Mouse (Mus musculus): ENCODE measurements around the gene Epha3. TPM values are rescaled to one million over a fixed set of nuclear protein-coding genes. Genes with fewer than 3 reads are reported as not detected.

Epha3 gene
- 1 to 10 TPM in 1 of 2 experiments, under 1 TPM in 1; 0.96 to 1.1 TPM for total RNA-seq (2021)
- long read RNA-seq, experiment 1, full-length matches to known transcripts = 1 of 1 reads
- long read RNA-seq, experiment 1, partial matches to known transcripts = 0 of 1 reads
- long read RNA-seq, experiment 1, other reads (novel, unspliced or antisense) = 0 of 1 reads
- long read RNA-seq, experiment 2 = 0 reads

GRCm38 (mm10) chr16:63863913-63864330 is at the start of gene Epha3:
TSS of gene Epha3 (minus strand) at chr16:63864175.
- DNase-seq = peak; percentile 65 to 67
- intact Hi-C loops (cut with DNase I) = loop anchor here (10.0 kb wide), 1 partner anchor 919 kb away; no protein-coding TSS in a partner anchor

- intact Hi-C loops (cut with DNase I) = no loop called here
- no peak for DNase-seq
Measured at GRCm38 (mm10) chr16:63903425-63903824, 39.5 kb upstream of the Epha3 start.

GRCm38 (mm10) chr16:63881190-63881589 is 17.2 kb upstream of the Epha3 start:
- DNase-seq = no peak
- intact Hi-C loops (cut with DNase I) = no loop called here

- peak; percentile 25 to 57 for DNase-seq
- intact Hi-C loops (cut with DNase I) = loop anchor here (5.0 kb wide), 1 partner anchor 875 kb away; no protein-coding TSS in a partner anchor
Measured at GRCm38 (mm10) chr16:63872313-63872712, 8.3 kb upstream of the Epha3 start.

- no peak for DNase-seq
- intact Hi-C loops (cut with DNase I) = loop anchor here (10.0 kb wide), 1 partner anchor 920 kb away; no protein-coding TSS in a partner anchor
Measured at GRCm38 (mm10) chr16:63864463-63864976, 545 bp upstream of the Epha3 start.

- intact Hi-C loops (cut with DNase I) = loop anchor here (10.0 kb wide), 1 partner anchor 918 kb away; no protein-coding TSS in a partner anchor
- DNase-seq = no peak
Measured at GRCm38 (mm10) chr16:63863181-63863580, 794 bp downstream of the Epha3 start.

GRCm38 (mm10) chr16:63857561-63857960 is 6.4 kb downstream of the Epha3 start:
- DNase-seq = peak in 1 of 2 experiments; percentile 4
- intact Hi-C loops (cut with DNase I) = loop anchor here (5.0 kb wide), 1 partner anchor 865 kb away; no protein-coding TSS in a partner anchor

GRCm38 (mm10) chr16:63856658-63857552 is 7.1 kb downstream of the Epha3 start:
- intact Hi-C loops (cut with DNase I) = loop anchor here (5.0 kb wide), 1 partner anchor 865 kb away; no protein-coding TSS in a partner anchor
- DNase-seq = peak; percentile 72 to 73

- intact Hi-C loops (cut with DNase I) = no loop called here
Measured at GRCm38 (mm10) chr16:63850297-63850696, 13.7 kb downstream of the Epha3 start.

GRCm38 (mm10) chr16:63842911-63843310 is 21.1 kb downstream of the Epha3 start:
- intact Hi-C loops (cut with DNase I) = no loop called here
- DNase-seq = no peak

More at GRCm38 (mm10) chr16:63850297-63850696, 13.7 kb downstream of the Epha3 start:
- no peak for DNase-seq

- intact Hi-C loops (cut with DNase I) = no loop called here
- DNase-seq = no peak
Measured at GRCm38 (mm10) chr16:63837466-63837865, 26.5 kb downstream of the Epha3 start.

- intact Hi-C loops (cut with DNase I) = no loop called here
- DNase-seq = no peak
Measured at GRCm38 (mm10) chr16:63821164-63821563, 42.8 kb downstream of the Epha3 start.

- intact Hi-C loops (cut with DNase I) = no loop called here
- DNase-seq = no peak
Measured at GRCm38 (mm10) chr16:63817606-63818005, 46.4 kb downstream of the Epha3 start.

GRCm38 (mm10) chr16:63816672-63817071 is 47.3 kb downstream of the Epha3 start:
- intact Hi-C loops (cut with DNase I) = no loop called here
- peak in 1 of 2 experiments; percentile 14 for DNase-seq

GRCm38 (mm10) chr16:63809871-63810270 is 54.1 kb downstream of the Epha3 start:
- intact Hi-C loops (cut with DNase I) = no loop called here
- DNase-seq = no peak

GRCm38 (mm10) chr16:63808991-63809390 is 55.0 kb downstream of the Epha3 start:
- intact Hi-C loops (cut with DNase I) = no loop called here
- DNase-seq = no peak

GRCm38 (mm10) chr16:63806437-63807129 is 57.4 kb downstream of the Epha3 start:
- intact Hi-C loops (cut with DNase I) = no loop called here

GRCm38 (mm10) chr16:63806025-63806424 is 58.0 kb downstream of the Epha3 start:
- no peak for DNase-seq
- intact Hi-C loops (cut with DNase I) = no loop called here

More at GRCm38 (mm10) chr16:63806437-63807129, 57.4 kb downstream of the Epha3 start:
- no peak for DNase-seq

- DNase-seq = peak; percentile 19 to 25
- intact Hi-C loops (cut with DNase I) = no loop called here
Measured at GRCm38 (mm10) chr16:63801436-63801835, 62.5 kb downstream of the Epha3 start.

- intact Hi-C loops (cut with DNase I) = no loop called here
- DNase-seq = no peak
Measured at GRCm38 (mm10) chr16:63798341-63798740, 65.6 kb downstream of the Epha3 start.
